Mouse (Mus musculus): Measurements from ENCODE around the gene Nr2c1. TPM values are rescaled to one million over a fixed set of nuclear protein-coding genes. Genes with fewer than 3 reads are reported as not detected.
A peak's percentile ranks its signal among the peaks of the same experiment; 100 is the strongest.

Nr2c1 gene
- polyA plus RNA-seq, 1 experiment from 2014 or later = 4.2 TPM

DNA sequence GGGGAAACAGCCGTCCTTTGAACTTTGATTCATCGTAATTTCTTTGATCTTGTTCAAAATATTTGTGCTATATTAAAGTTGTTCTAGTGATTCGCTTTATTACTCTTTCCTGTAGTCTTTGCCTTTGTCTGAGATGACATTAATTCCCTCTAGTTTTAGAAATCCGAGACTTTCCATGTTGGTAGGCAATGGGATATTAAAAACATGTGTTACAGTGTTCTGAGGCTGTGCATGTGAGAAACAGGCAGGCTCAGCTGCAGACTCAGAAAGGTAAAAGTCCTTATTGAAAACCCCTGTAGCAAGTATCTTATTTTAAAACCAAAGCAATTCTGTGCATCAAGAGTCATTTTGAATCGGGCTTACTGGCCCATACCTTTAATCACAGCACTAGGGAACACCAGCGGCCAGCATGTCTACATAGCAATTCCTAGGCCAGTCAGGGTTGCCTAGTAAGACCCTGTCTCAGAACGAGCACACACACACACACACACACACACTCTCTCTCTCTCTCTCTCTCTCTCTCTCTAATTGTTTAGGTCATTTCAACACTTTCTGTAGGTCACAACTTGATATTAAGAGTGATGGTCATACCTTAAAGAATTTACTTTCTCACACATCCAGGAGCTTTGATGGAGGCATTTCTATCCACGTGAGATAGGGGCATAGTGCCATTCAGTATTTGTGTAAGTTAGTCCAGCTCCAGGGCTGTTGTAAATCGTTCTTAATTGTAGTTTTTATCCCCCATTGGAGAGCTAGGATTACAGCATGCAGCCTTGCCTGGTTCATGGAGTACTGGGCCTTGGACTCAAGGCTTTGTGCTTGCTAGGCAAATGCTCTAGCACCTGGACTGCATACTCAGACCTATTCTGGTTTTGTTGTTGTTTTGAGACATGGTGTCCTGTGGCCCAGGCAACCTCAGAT lies 36.7 kb upstream of the Nr2c1 start:
- H3K9me3 ChIP-seq (ENCODE audit: control insufficient read depth) = no peaks in the 10 kb centered on the region
- TF ChIP-seq CTCF (IDR thresholded peaks at IDR 0.05; ENCODE audit: low read depth) = no peak
- 82% methylated on average over 9 of the region's 9 CpGs for WGBS
- no peaks in the 10 kb centered on the region for H3K4me1 ChIP-seq (replicated peaks; ENCODE audit: control insufficient read depth, insufficient read depth, low read length)
- no peak for ATAC-seq
- H3K9ac ChIP-seq (ENCODE audit: low read depth, low read length) = no peak overlapping the region
- no peak overlapping the region for H3K4me2 ChIP-seq (replicated peaks; ENCODE audit: low read depth)
- H3K4me3 ChIP-seq (ENCODE audit: low read depth, low read length) = no peak overlapping the region
- no peak overlapping the region for H3K27ac ChIP-seq (ENCODE audit: low read depth, low read length)
- H3K27me3 ChIP-seq (replicated peaks; ENCODE audit: control insufficient read depth, insufficient read depth, low read length) = no peaks in the 10 kb centered on the region
- H3K36me3 ChIP-seq (ENCODE audit: control insufficient read depth, insufficient read depth) = no peaks in the 10 kb centered on the region

GRCm38 (mm10) chr10:94112207-94112606 lies 35.6 kb upstream of the Nr2c1 start:
- TF ChIP-seq CTCF (IDR thresholded peaks at IDR 0.05; ENCODE audit: low read depth) = no peak
- Histone ChIP-seq H3K4me2 (replicated peaks; ENCODE audit: low read depth) (no peak overlapping the region), H3K36me3 (ENCODE audit: control insufficient read depth, insufficient read depth) (no peaks in the 10 kb centered on the region), H3K27ac (ENCODE audit: low read depth, low read length) (no peak overlapping the region), H3K4me3 (ENCODE audit: low read depth, low read length) (no peak overlapping the region), H3K9me3 (ENCODE audit: control insufficient read depth) (no peaks in the 10 kb centered on the region), H3K9ac (ENCODE audit: low read depth, low read length) (no peak overlapping the region), H3K27me3 (replicated peaks; ENCODE audit: control insufficient read depth, insufficient read depth, low read length) (no peaks in the 10 kb centered on the region), H3K4me1 (replicated peaks; ENCODE audit: control insufficient read depth, insufficient read depth, low read length) (no peaks in the 10 kb centered on the region)
- WGBS = 87% methylated on average over 3 of the region's 3 CpGs
- no peak for ATAC-seq

DNA sequence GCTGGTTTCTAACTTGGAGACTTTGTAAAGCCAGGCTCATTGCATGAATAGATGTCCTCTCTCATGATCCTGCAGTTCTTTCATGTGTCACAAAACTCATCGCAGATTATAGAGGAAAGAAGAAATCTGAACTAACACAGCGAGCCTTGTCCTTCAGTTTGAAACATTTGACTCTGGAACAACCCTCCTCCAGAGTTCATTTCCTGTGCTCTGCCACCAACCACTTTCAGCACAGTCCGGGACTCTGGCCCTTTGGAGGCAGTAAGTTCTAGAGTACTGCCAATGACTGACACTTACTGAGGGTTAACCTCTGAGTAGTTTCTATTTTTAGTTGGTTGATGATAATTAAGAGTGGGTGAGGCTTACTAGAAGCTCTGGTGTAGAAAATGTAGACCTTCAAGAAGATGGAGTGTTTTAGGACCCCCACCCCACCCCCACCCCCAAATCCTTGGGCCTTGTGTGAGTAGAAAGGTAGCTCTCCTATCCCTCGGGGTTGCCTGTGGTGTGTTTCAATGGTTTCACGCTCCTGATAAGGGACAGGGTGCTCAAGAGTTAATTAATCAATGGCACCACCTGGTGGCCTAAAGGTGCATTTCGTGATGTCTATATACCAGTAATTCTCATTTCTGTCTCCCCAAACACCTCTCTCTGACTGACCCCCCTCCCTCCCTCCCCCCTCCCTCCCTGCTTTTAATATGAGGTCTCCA lies 31.8 kb upstream of the Nr2c1 start:
- peak overlapping the region; percentile 32; the same call in 1 of the 2 replicates for H3K4me2 ChIP-seq (replicated peaks; ENCODE audit: low read depth)
- H3K27ac ChIP-seq (ENCODE audit: low read depth, low read length) = peak overlapping the region; percentile 35; the same call in 1 of the 2 replicates
- H3K9me3 ChIP-seq (ENCODE audit: control insufficient read depth) = no peaks in the 10 kb centered on the region
- 0 out of 2 replicates have a peak, but pooled peaks cover 2% of the 10 kb centered on the region for H3K4me1 ChIP-seq (replicated peaks; ENCODE audit: control insufficient read depth, insufficient read depth, low read length)
- H3K4me3 ChIP-seq (ENCODE audit: low read depth, low read length) = no peak overlapping the region
- H3K27me3 ChIP-seq (replicated peaks; ENCODE audit: control insufficient read depth, insufficient read depth, low read length) = no peaks in the 10 kb centered on the region
- 28% methylated on average over 6 of the region's 6 CpGs for WGBS
- peak; percentile 81 for TF ChIP-seq CTCF (IDR thresholded peaks at IDR 0.05; ENCODE audit: low read depth)
- ATAC-seq = peak; percentile 70
- no peak overlapping the region for H3K9ac ChIP-seq (ENCODE audit: low read depth, low read length)
- H3K36me3 ChIP-seq (ENCODE audit: control insufficient read depth, insufficient read depth) = 0 out of 2 replicates have a peak, but pooled peaks cover 7% of the 10 kb centered on the region

DNA sequence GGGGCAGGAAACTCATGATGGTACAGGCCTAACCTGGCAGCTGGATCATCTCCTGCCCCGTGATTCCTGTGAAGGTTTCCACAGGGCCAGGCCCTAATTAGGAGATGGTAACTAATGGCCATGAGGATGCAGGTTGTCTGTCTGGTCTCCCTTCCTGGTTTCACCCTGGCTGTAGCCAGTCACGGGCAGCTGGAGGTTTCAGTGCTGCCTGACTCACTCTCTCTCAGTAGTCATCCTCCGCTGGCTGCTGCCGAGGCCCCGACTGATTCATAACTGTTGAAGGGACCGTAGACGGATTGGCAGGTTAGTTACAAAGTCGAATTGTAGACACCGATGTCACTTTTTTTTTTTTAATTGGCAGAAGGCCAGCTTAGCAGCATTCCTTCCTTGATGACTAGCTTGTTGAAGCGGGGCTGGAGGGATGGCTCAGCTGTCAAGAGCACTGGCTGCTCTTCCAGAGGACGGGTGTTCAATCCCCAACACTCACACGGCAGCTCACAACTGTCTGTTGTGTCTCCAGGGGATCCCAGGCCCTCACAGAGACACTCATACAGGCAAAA lies 31.0 kb upstream of the Nr2c1 start:
- Histone ChIP-seq H3K4me2 (replicated peaks; ENCODE audit: low read depth) (no peak overlapping the region), H3K4me1 (replicated peaks; ENCODE audit: control insufficient read depth, insufficient read depth, low read length) (0 out of 2 replicates have a peak, but pooled peaks cover 2% of the 10 kb centered on the region), H3K27me3 (replicated peaks; ENCODE audit: control insufficient read depth, insufficient read depth, low read length) (no peaks in the 10 kb centered on the region), H3K36me3 (ENCODE audit: control insufficient read depth, insufficient read depth) (peaks cover 11% of the 10 kb centered on the region; the same call in 1 of the 2 replicates), H3K27ac (ENCODE audit: low read depth, low read length) (no peak overlapping the region), H3K9me3 (ENCODE audit: control insufficient read depth) (no peaks in the 10 kb centered on the region), H3K9ac (ENCODE audit: low read depth, low read length) (no peak overlapping the region), H3K4me3 (ENCODE audit: low read depth, low read length) (no peak overlapping the region)
- ATAC-seq = peak; percentile 70
- WGBS = 54% methylated on average over 12 of the region's 12 CpGs
- no peak for TF ChIP-seq CTCF (IDR thresholded peaks at IDR 0.05; ENCODE audit: low read depth)

DNA sequence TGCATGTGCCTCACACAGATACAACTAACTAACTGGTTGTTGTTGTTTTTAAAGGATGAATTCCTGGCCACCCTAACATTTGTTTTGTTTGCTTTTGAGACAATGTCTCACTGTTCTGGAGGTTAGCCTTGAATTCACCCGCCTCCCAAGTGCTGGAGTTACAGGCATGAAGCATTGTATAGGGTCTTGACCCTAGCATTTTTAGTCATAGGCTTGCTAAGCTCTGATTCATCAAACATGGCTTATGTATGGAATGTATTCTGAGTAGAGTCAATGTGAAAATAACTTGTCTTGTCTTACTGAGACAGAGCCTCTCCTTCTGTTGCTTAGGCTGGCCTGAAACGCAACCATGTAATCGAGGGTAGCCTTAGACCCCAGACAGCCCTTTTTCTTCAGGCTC lies 29.9 kb upstream of the Nr2c1 start:
- TF ChIP-seq CTCF (IDR thresholded peaks at IDR 0.05; ENCODE audit: low read depth) = no peak
- no peaks in the 10 kb centered on the region for H3K27me3 ChIP-seq (replicated peaks; ENCODE audit: control insufficient read depth, insufficient read depth, low read length)
- H3K4me3 ChIP-seq (ENCODE audit: low read depth, low read length) = no peak overlapping the region
- WGBS = 94% methylated on average over 3 of the region's 3 CpGs
- H3K4me2 ChIP-seq (replicated peaks; ENCODE audit: low read depth) = no peak overlapping the region
- no peak overlapping the region for H3K9ac ChIP-seq (ENCODE audit: low read depth, low read length)
- no peaks in the 10 kb centered on the region for H3K9me3 ChIP-seq (ENCODE audit: control insufficient read depth)
- no peak for ATAC-seq
- no peak overlapping the region for H3K27ac ChIP-seq (ENCODE audit: low read depth, low read length)
- peaks cover 11% of the 10 kb centered on the region; the same call in 1 of the 2 replicates for H3K36me3 ChIP-seq (ENCODE audit: control insufficient read depth, insufficient read depth)
- H3K4me1 ChIP-seq (replicated peaks; ENCODE audit: control insufficient read depth, insufficient read depth, low read length) = 0 out of 2 replicates have a peak, but pooled peaks cover 2% of the 10 kb centered on the region

GRCm38 (mm10) chr10:94118993-94119392 lies 28.8 kb upstream of the Nr2c1 start:
- 48% methylated on average over 7 of the region's 7 CpGs for WGBS
- H3K9me3 ChIP-seq (ENCODE audit: control insufficient read depth) = no peaks in the 10 kb centered on the region
- no peak for TF ChIP-seq CTCF (IDR thresholded peaks at IDR 0.05; ENCODE audit: low read depth)
- 0 out of 2 replicates have a peak, but pooled peaks cover 2% of the 10 kb centered on the region for H3K4me1 ChIP-seq (replicated peaks; ENCODE audit: control insufficient read depth, insufficient read depth, low read length)
- H3K4me3 ChIP-seq (ENCODE audit: low read depth, low read length) = no peak overlapping the region
- H3K27me3 ChIP-seq (replicated peaks; ENCODE audit: control insufficient read depth, insufficient read depth, low read length) = no peaks in the 10 kb centered on the region
- ATAC-seq = no peak
- H3K4me2 ChIP-seq (replicated peaks; ENCODE audit: low read depth) = peak overlapping the region; percentile 32
- peaks cover 20% of the 10 kb centered on the region; the same call in 1 of the 2 replicates for H3K36me3 ChIP-seq (ENCODE audit: control insufficient read depth, insufficient read depth)
- no peak overlapping the region for H3K27ac ChIP-seq (ENCODE audit: low read depth, low read length)
- no peak overlapping the region for H3K9ac ChIP-seq (ENCODE audit: low read depth, low read length)
